Mouse (Mus musculus) heart, embryonic 14.5 days (tissue): ENCODE measurements around the gene Gm9376. TPM values are rescaled to one million over a fixed set of nuclear protein-coding genes. Genes with fewer than 3 reads are reported as not detected.

Source experiments
- ATAC-seq: fragments of 200-750 bp; cut with Nextera tagmentation; 2 replicates; pipeline ENCODE4 v1.8.0; 2017; ENCODE audit warnings: low read depth, moderate TSS enrichment; ENCODE audit not compliant: insufficient number of reproducible peaks, insufficient read depth, low FRiP score
- H3K27ac ChIP-seq, 2 experiments: fragments of 200-500 bp in 1 of 2; fragments of 300-500 bp in 1 of 2; sonication (generic) in 1 of 2; replicated peaks in 1 of 2; 2 replicates each; pipeline ENCODE4 v1.5.1; 2012 to 2014; ENCODE audit warnings: low read depth in 2 of 2, low read length in 2 of 2, control low read depth in 1 of 2, mild to moderate bottlenecking in 1 of 2, mixed read lengths in 1 of 2; ENCODE audit not compliant: control insufficient read depth in 1 of 2, insufficient read depth in 1 of 2
- H3K27me3 ChIP-seq: fragments of 300-500 bp; sonication (generic); 2 replicates; pipeline ENCODE4 v1.6.1; 2014; ENCODE audit warnings: mild to moderate bottlenecking, low read length, control low read depth; ENCODE audit not compliant: control insufficient read depth, insufficient read depth
- H3K36me3 ChIP-seq: fragments of 300-500 bp; sonication (generic); 2 replicates; pipeline ENCODE4 v1.6.1; 2014; ENCODE audit warnings: mild to moderate bottlenecking, control low read depth, low read length, mixed read lengths; ENCODE audit not compliant: control insufficient read depth, insufficient read depth
- H3K4me1 ChIP-seq, 2 experiments: fragments of 200-500 bp in 1 of 2; fragments of 300-500 bp in 1 of 2; sonication (generic) in 1 of 2; 2 replicates each; pipeline ENCODE4 v1.6.1; 2012 to 2014; ENCODE audit warnings: low read length in 2 of 2, control low read depth in 1 of 2, mixed read lengths in 1 of 2; ENCODE audit not compliant: control insufficient read depth in 2 of 2, insufficient read depth in 2 of 2
- H3K4me2 ChIP-seq: fragments of 300-500 bp; sonication (generic); 2 replicates; pipeline ENCODE4 v1.6.1; 2014; ENCODE audit warnings: mild to moderate bottlenecking, low read length
- H3K4me3 ChIP-seq, 2 experiments: fragments of 200-500 bp in 1 of 2; fragments of 300-500 bp in 1 of 2; sonication (generic) in 1 of 2; 2 replicates each; pipeline ENCODE4 v1.5.1; 2012 to 2014; ENCODE audit warnings: low read length in 2 of 2, mild to moderate bottlenecking in 2 of 2, control low read depth in 1 of 2, low read depth in 1 of 2, moderate library complexity in 1 of 2; ENCODE audit not compliant: control insufficient read depth in 1 of 2, insufficient read depth in 1 of 2
- H3K9ac ChIP-seq: fragments of 300-500 bp; sonication (generic); 2 replicates; pipeline ENCODE4 v1.6.1; 2014; ENCODE audit warnings: mild to moderate bottlenecking, low read length
- H3K9me3 ChIP-seq: fragments of 300-500 bp; sonication (generic); 2 replicates; pipeline ENCODE4 v1.6.1; 2016; ENCODE audit warnings: low read length, control low read depth; ENCODE audit not compliant: control insufficient read depth
- WGBS: fragments of 180-500 bp; shearing (Covaris S2); extraction: QIAGEN DNeasy Blood & Tissue Kit; methylation state at CpG from one replicate; pipeline ENCODE4 v1.1.7; 2014; 5-methylcytosine and 5-hydroxymethylcytosine counted together
- polyA plus RNA-seq: library from polyadenylated mRNA; unstranded; fragments of >200 nt; fragmentation: Nextera tagmentation; extraction: Ambion mirVana; gene quantifications from 2 replicates; pipeline ENCODE4 v1.2.1, GENCODE M21; 2014

Gene Gm9376
- polyA plus RNA-seq, 1 experiment from 2014 or later = not detected

GRCm38 (mm10) chr14:118253381-118253780, 13.4 kb upstream of the Gm9376 start:
- Histone ChIP-seq H3K4me1 (no peaks in the 10 kb centered on the region), H3K36me3 (no peaks in the 10 kb centered on the region), H3K9ac (no peak overlapping the region), H3K9me3 (no peaks in the 10 kb centered on the region), H3K27me3 (no peaks in the 10 kb centered on the region), H3K27ac (no peak overlapping the region), H3K4me3 (no peak overlapping the region), H3K4me2 (no peak overlapping the region)
- 86% methylated on average over 6 of the region's 6 CpGs for WGBS
- no peak for ATAC-seq

- no peak overlapping the region for H3K9ac ChIP-seq
- no peak overlapping the region for H3K4me2 ChIP-seq
- no peaks in the 10 kb centered on the region for H3K36me3 ChIP-seq
- no peak for ATAC-seq
- H3K4me3 ChIP-seq = no peak overlapping the region
- WGBS = 85% methylated on average over 4 of the region's 4 CpGs
- no peaks in the 10 kb centered on the region for H3K9me3 ChIP-seq
- no peaks in the 10 kb centered on the region for H3K27me3 ChIP-seq
- no peak overlapping the region for H3K27ac ChIP-seq
- no peaks in the 10 kb centered on the region for H3K4me1 ChIP-seq
These were observed 2.1 kb downstream of the Gm9376 start for GRCm38 (mm10) chr14:118268849-118269248.

DNA sequence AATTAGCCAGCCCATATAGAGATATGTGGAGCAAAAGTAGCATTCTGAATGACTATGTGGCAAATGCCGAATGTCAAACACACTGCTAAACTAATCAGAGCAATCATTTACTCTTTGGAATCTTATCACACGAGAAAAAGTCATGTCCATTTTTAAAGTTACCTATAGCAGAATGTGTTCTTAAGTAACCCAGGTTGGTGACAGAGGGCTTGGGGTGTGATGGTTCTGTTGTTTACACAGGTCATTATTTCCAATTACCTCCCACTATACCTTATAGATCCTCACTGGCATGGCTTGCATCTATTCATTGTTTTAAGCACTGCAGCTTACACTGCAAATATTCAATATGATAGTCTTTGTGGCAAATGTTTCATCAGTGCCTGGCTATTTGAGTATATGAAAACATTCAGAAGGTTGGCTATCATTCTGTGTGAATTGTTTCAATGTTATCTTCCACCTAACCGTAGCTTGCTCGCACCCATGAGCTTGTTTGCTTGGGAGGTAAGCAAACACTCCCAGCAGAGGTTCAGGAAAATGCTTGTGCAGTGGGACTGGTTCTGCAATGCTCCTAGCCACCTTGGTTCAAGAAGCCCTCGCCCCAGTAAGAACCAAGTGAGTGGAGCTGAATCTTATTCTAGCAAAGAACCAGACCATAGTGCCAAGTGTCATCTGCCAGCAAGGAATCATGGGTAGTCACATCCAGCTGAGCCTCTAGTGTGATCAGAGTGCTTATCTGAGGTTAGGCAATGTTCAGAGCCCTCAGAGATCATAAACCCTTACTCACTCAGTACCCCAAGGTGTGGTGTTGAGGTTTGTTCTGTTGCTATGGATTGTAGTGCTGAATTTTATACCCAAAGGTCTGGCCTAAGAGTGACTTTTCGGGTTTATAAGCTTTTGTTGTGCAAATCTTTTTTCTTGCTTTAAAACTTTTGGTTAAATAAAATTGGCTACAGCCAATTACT, 6.1 kb downstream of the Gm9376 start:
- H3K4me1 ChIP-seq = no peaks in the 10 kb centered on the region
- no peak overlapping the region for H3K27ac ChIP-seq
- no peak overlapping the region for H3K9ac ChIP-seq
- no peaks in the 10 kb centered on the region for H3K36me3 ChIP-seq
- no peak for ATAC-seq
- 71% methylated on average over 6 of the region's 6 CpGs for WGBS
- H3K9me3 ChIP-seq = no peaks in the 10 kb centered on the region
- no peak overlapping the region for H3K4me3 ChIP-seq
- no peak overlapping the region for H3K4me2 ChIP-seq
- no peaks in the 10 kb centered on the region for H3K27me3 ChIP-seq

GRCm38 (mm10) chr14:118277704-118278498, 11.1 kb downstream of the Gm9376 start:
- Histone ChIP-seq H3K36me3 (no peaks in the 10 kb centered on the region), H3K4me3 (no peak overlapping the region), H3K4me1 (no peaks in the 10 kb centered on the region), H3K27me3 (no peaks in the 10 kb centered on the region), H3K9ac (no peak overlapping the region), H3K9me3 (peaks cover 12% of the 10 kb centered on the region), H3K4me2 (no peak overlapping the region), H3K27ac (no peak overlapping the region)
- no peak for ATAC-seq
- WGBS = 82% methylated on average over 7 of the region's 7 CpGs

GRCm38 (mm10) chr14:118282272-118282671, 15.5 kb downstream of the Gm9376 start:
- no peaks in the 10 kb centered on the region for H3K4me1 ChIP-seq
- H3K4me3 ChIP-seq = no peak overlapping the region
- no peak overlapping the region for H3K4me2 ChIP-seq
- H3K27me3 ChIP-seq = no peaks in the 10 kb centered on the region
- WGBS = 80% methylated on average over 3 of the region's 3 CpGs
- no peaks in the 10 kb centered on the region for H3K36me3 ChIP-seq
- ATAC-seq = no peak
- no peak overlapping the region for H3K9ac ChIP-seq
- peaks cover 12% of the 10 kb centered on the region for H3K9me3 ChIP-seq
- no peak overlapping the region for H3K27ac ChIP-seq

GRCm38 (mm10) chr14:118282917-118283316, 16.2 kb downstream of the Gm9376 start:
- H3K27ac ChIP-seq = no peak overlapping the region

GRCm38 (mm10) chr14:118286096-118286495, 19.3 kb downstream of the Gm9376 start:
- ATAC-seq = no peak
- H3K4me3 ChIP-seq = no peak overlapping the region
- H3K9me3 ChIP-seq = no peaks in the 10 kb centered on the region
- no peak overlapping the region for H3K4me2 ChIP-seq
- H3K27ac ChIP-seq = no peak overlapping the region
- no peaks in the 10 kb centered on the region for H3K27me3 ChIP-seq
- no peaks in the 10 kb centered on the region for H3K36me3 ChIP-seq
- 85% methylated on average over 2 of the region's 2 CpGs for WGBS
- H3K9ac ChIP-seq = no peak overlapping the region
- no peaks in the 10 kb centered on the region for H3K4me1 ChIP-seq

More at GRCm38 (mm10) chr14:118282917-118283316, 16.2 kb downstream of the Gm9376 start:
- Histone ChIP-seq H3K36me3 (no peaks in the 10 kb centered on the region), H3K4me3 (no peak overlapping the region), H3K4me1 (no peaks in the 10 kb centered on the region), H3K4me2 (no peak overlapping the region), H3K9me3 (peaks cover 12% of the 10 kb centered on the region), H3K27me3 (no peaks in the 10 kb centered on the region), H3K9ac (no peak overlapping the region)
- WGBS = 76% methylated on average over 14 of the region's 14 CpGs
- no peak for ATAC-seq
